Comparison of ENCODE assay signal across 21 mouse cellular contexts in genomic region chr8:84115646-84116045, GRCm38 (mm10). TPM values are rescaled to one million over a fixed set of nuclear protein-coding genes. Genes with fewer than 3 reads are reported as not detected.
DNase-seq lines count a peak whose midpoint lies in the region; ATAC-seq lines count a peak whose summit lies in the region.
"Had no signal": no experiment of that assay in that cellular context is flagged by ENCODE, and none has a peak within 500 bp of the region (broad histone marks: within the 10 kb centered on the region; RNA-seq: fewer than 3 reads in every experiment).

No protein-coding gene starts in this region.

- H3K27me3 ChIP-seq in midbrain, embryonic 11.5 days (ENCODE audit: control insufficient read depth, insufficient read depth, low read length): no peaks in the 10 kb centered on the region
- H3K27me3 ChIP-seq in midbrain, embryonic 15.5 days (replicated peaks): no peaks in the 10 kb centered on the region
- H3K27me3 ChIP-seq: CH12.LX had no signal

- H3K4me2 ChIP-seq in midbrain, embryonic 11.5 days: no peak overlapping the region
- no peak overlapping the region for H3K4me2 ChIP-seq in midbrain, embryonic 15.5 days

- H3K27ac ChIP-seq in midbrain, embryonic 11.5 days (ENCODE audit: low read depth, low read length): no peak overlapping the region
- H3K27ac ChIP-seq in midbrain, embryonic 15.5 days: no peak overlapping the region

- H3K9me3 ChIP-seq in midbrain, embryonic 11.5 days (ENCODE audit: control insufficient read depth, low read length): no peaks in the 10 kb centered on the region
- no peaks in the 10 kb centered on the region for H3K9me3 ChIP-seq in midbrain, embryonic 15.5 days
- H3K9me3 ChIP-seq: G1E had no signal

- ATAC-seq in midbrain, embryonic 11.5 days (ENCODE audit: low FRiP score): no peak
- no peak for ATAC-seq in midbrain, embryonic 15.5 days (replicated peaks)
- ATAC-seq: activated CD4-positive, CD25-positive, alpha-beta regulatory T cell, adult 4 months; CD4-positive, CD25-positive, alpha-beta regulatory T cell, adult 4 months; Patski had no signal

- H3K9ac ChIP-seq in midbrain, embryonic 11.5 days (ENCODE audit: low read length): no peak overlapping the region
- no peak overlapping the region for H3K9ac ChIP-seq in midbrain, embryonic 15.5 days

- H3K4me1 ChIP-seq in midbrain, embryonic 11.5 days (ENCODE audit: control insufficient read depth, insufficient read depth, low read length): no peaks in the 10 kb centered on the region
- no peaks in the 10 kb centered on the region for H3K4me1 ChIP-seq in midbrain, embryonic 15.5 days

- no peaks in the 10 kb centered on the region for H3K36me3 ChIP-seq in midbrain, embryonic 11.5 days (ENCODE audit: control insufficient read depth, insufficient read depth, low read length)
- H3K36me3 ChIP-seq in midbrain, embryonic 15.5 days (replicated peaks): no peaks in the 10 kb centered on the region
- H3K36me3 ChIP-seq: G1E had no signal

- H3K4me3 ChIP-seq in midbrain, embryonic 11.5 days (ENCODE audit: low read depth, low read length): no peak overlapping the region
- H3K4me3 ChIP-seq in midbrain, embryonic 15.5 days: no peak overlapping the region

- peak; percentile 84 for DNase-seq in midbrain, embryonic 11.5 days (ENCODE audit: low spot score, missing footprints)
- peak; percentile 55 for DNase-seq in retina, embryonic 14.5 days (ENCODE audit: low spot score)
- DNase-seq in retina, postnatal 1 day: peak; percentile 62
- DNase-seq in adrenal gland, adult 8-10 months: no peak
- DNase-seq in testis, postnatal 14 days (ENCODE audit: low spot score): no peak
- DNase-seq: adrenal gland, adult 2 months; adrenal gland, postnatal 10 days; adrenal gland, postnatal 14 days; adrenal gland, postnatal 25 days; adrenal gland, postnatal 36 days; B cell, adult 2 months; cerebellum, adult 11 months; cerebellum, adult 11-12 months; cerebellum, adult 18-20 months; cerebellum, adult 2 months had no signal

- 88% methylated on average over 6 of the region's 6 CpGs for WGBS in midbrain, embryonic 11.5 days
- WGBS in midbrain, embryonic 15.5 days: 78% methylated on average over 6 of the region's 6 CpGs

RNA-seq across cellular contexts. Expression of gene Podnl1, which starts 10.1 kb away (rescaled TPM):
- polyA plus RNA-seq in midbrain, embryonic 11.5 days (2014; fragmentation: Nextera tagmentation; extraction: Ambion mirVana): 0.25 and 0.32 TPM in 2 replicates
- polyA plus RNA-seq in midbrain, embryonic 15.5 days (2015; fragmentation: Nextera tagmentation; extraction: Ambion mirVana): 0.68 and 0.73 TPM in 2 replicates
- under 1 TPM; 0.10 to 0.86 (median 0.34) TPM for total RNA-seq in adrenal gland, adult 8-10 months (2022)
- total RNA-seq: G1E had no signal

RNA-seq across cellular contexts. Expression of gene Dcaf15, which starts 11.1 kb away (rescaled TPM):
- 12.2 and 14.3 TPM in 2 replicates for polyA plus RNA-seq in midbrain, embryonic 11.5 days (2014; fragmentation: Nextera tagmentation; extraction: Ambion mirVana)
- polyA plus RNA-seq in midbrain, embryonic 15.5 days (2015; fragmentation: Nextera tagmentation; extraction: Ambion mirVana): 25.8 and 26.3 TPM in 2 replicates
- 10 to 100 TPM; 18.3 to 27.1 (median 23.8) TPM for total RNA-seq in adrenal gland, adult 8-10 months (2022)

RNA-seq across cellular contexts. Expression of gene Cc2d1a, which starts 32.1 kb away (rescaled TPM):
- polyA plus RNA-seq in midbrain, embryonic 11.5 days (2014; fragmentation: Nextera tagmentation; extraction: Ambion mirVana): 7.6 and 8.9 TPM in 2 replicates
- polyA plus RNA-seq in midbrain, embryonic 15.5 days (2015; fragmentation: Nextera tagmentation; extraction: Ambion mirVana): 52.5 and 53.3 TPM in 2 replicates
- 10 to 100 TPM; 33.9 to 51.2 (median 40.3) TPM for total RNA-seq in adrenal gland, adult 8-10 months (2022)

RNA-seq across cellular contexts. Expression of gene 4930432K21Rik, which starts 32.2 kb away (rescaled TPM):
- polyA plus RNA-seq in midbrain, embryonic 11.5 days (2014; fragmentation: Nextera tagmentation; extraction: Ambion mirVana): 0.83 and 0.86 TPM in 2 replicates
- polyA plus RNA-seq in midbrain, embryonic 15.5 days (2015; fragmentation: Nextera tagmentation; extraction: Ambion mirVana): 2.5 and 2.9 TPM in 2 replicates
- total RNA-seq in adrenal gland, adult 8-10 months (2022): under 1 TPM; 0.38 to 0.81 (median 0.40) TPM

RNA-seq across cellular contexts. Expression of gene Rfx1, which starts 49.0 kb away (rescaled TPM):
- polyA plus RNA-seq in midbrain, embryonic 11.5 days (2014; fragmentation: Nextera tagmentation; extraction: Ambion mirVana): 6.0 and 7.8 TPM in 2 replicates
- polyA plus RNA-seq in midbrain, embryonic 15.5 days (2015; fragmentation: Nextera tagmentation; extraction: Ambion mirVana): 12.4 and 14.0 TPM in 2 replicates
- 10 to 100 TPM; 16.8 to 25.2 (median 20.5) TPM for total RNA-seq in adrenal gland, adult 8-10 months (2022)

Comparison
In these comparisons a context has a peak if more than half of its experiments do, and no peak if none do; other contexts are left out.
1. DNase-seq: peak in midbrain, embryonic 11.5 days (single experiment), retina, embryonic 14.5 days (single experiment) and retina, postnatal 1 day (single experiment); none in adrenal gland, adult 8-10 months (single experiment) and testis, postnatal 14 days (single experiment).